In the genomic region with DNA sequence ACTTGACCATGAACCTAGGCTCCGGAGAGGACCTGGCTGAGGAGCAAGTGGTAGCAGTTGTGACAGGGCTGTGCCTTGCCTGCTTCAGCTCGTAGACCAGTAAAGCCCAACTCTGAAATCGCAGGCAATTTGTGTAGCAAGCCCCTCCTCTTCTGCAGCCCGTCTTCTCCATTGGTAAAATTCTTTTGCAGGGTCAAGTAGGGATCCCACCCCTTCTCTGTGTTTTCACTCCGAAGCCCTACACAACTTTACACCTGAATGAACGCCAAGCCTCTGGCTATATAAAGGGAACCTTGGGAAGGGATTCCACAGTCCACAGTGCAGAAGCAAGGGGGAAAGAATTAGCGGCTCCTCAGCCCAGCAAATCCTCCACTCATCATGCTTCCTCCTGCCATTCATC, we compare ENCODE assay signal across 8 mouse cellular contexts. TPM values are rescaled to one million over a fixed set of nuclear protein-coding genes. Genes with fewer than 3 reads are reported as not detected.
DNase-seq lines count a peak whose midpoint lies in the region; ATAC-seq lines count a peak whose summit lies in the region.

A gene (plus strand): TSS at position 224 of the 400 bp plus-strand sequence.

- H3K9me3 ChIP-seq in hindbrain, embryonic 16.5 days (ENCODE audit: control insufficient read depth, low read length): no peaks in the 10 kb centered on the region
- no peaks in the 10 kb centered on the region for H3K9me3 ChIP-seq in limb, embryonic 15.5 days

- peak within 1 kb of the TSS; percentile 47 for H3K4me2 ChIP-seq in hindbrain, embryonic 16.5 days (ENCODE audit: low read length)
- peak within 1 kb of the TSS; percentile 72 for H3K4me2 ChIP-seq in limb, embryonic 15.5 days

- H3K27me3 ChIP-seq in hindbrain, embryonic 16.5 days (replicated peaks; ENCODE audit: control insufficient read depth, insufficient read depth, low read length): no peaks in the 10 kb centered on the region; the same call in 1 of the 2 replicates
- H3K27me3 ChIP-seq in limb, embryonic 15.5 days: no peaks in the 10 kb centered on the region

- ATAC-seq in hindbrain, embryonic 16.5 days: peak; percentile 44; the same call in 1 of the 2 replicates
- peak; percentile 65 for ATAC-seq in limb, embryonic 15.5 days (ENCODE audit: insufficient number of reproducible peaks, low FRiP score, low TSS enrichment, low read depth)

- no peak within 1 kb of the TSS for H3K27ac ChIP-seq in hindbrain, embryonic 16.5 days (ENCODE audit: low read depth, low read length)
- peak within 1 kb of the TSS; percentile 74 for H3K27ac ChIP-seq in limb, embryonic 15.5 days

- no peaks in the 10 kb centered on the region for H3K36me3 ChIP-seq in hindbrain, embryonic 16.5 days (ENCODE audit: control insufficient read depth, insufficient read depth, low read length)
- H3K36me3 ChIP-seq in limb, embryonic 15.5 days: no peaks in the 10 kb centered on the region

- H3K4me1 ChIP-seq in hindbrain, embryonic 16.5 days (ENCODE audit: control insufficient read depth, insufficient read depth, low read depth, low read length): peaks cover 8% of the 10 kb centered on the region
- H3K4me1 ChIP-seq in limb, embryonic 15.5 days: peaks cover 17% of the 10 kb centered on the region; the same call in 1 of the 2 replicates

- DNase-seq in WW6 (ENCODE audit: low read depth, low spot score) (peak; percentile 14), adipocyte (ENCODE audit: low spot score) (no peak)
- peak; percentile 61 for DNase-seq in embryo, embryonic 10.5 days (ENCODE audit: low spot score)
- DNase-seq in ovary, postnatal 36 days (ENCODE audit: low spot score): no peak
- DNase-seq in layer of hippocampus, adult 9-11 months: no peak
- DNase-seq in cerebellum, postnatal 36 days: no peak

- peak within 1 kb of the TSS; percentile 21 for H3K4me3 ChIP-seq in hindbrain, embryonic 16.5 days (ENCODE audit: low read length)
- H3K4me3 ChIP-seq in limb, embryonic 15.5 days: peak within 1 kb of the TSS; percentile 46

- WGBS in hindbrain, embryonic 16.5 days: 10% methylated on average over 7 of the region's 7 CpGs
- WGBS in limb, embryonic 15.5 days: 4% methylated on average over 7 of the region's 7 CpGs

- H3K9ac ChIP-seq in hindbrain, embryonic 16.5 days (ENCODE audit: low read depth, low read length): no peak within 1 kb of the TSS
- 0 out of 2 replicates have a peak within 1 kb of the TSS, but pooled peaks have one; percentile 26 for H3K9ac ChIP-seq in limb, embryonic 15.5 days

RNA-seq across cellular contexts. Expression of the gene that starts here (rescaled TPM):
- 32.8 and 36.1 TPM in 2 replicates for polyA plus RNA-seq in hindbrain, embryonic 16.5 days (2015; fragmentation: Nextera tagmentation; extraction: Ambion mirVana)
- polyA plus RNA-seq in limb, embryonic 15.5 days (2015; fragmentation: Nextera tagmentation; extraction: Ambion mirVana): 60.4 and 69.4 TPM in 2 replicates

Comparison
In these comparisons a context has a peak if more than half of its experiments do, and no peak if none do; other contexts are left out.
1. DNase-seq: peak in WW6 (single experiment) and embryo, embryonic 10.5 days (single experiment); none in ovary, postnatal 36 days (single experiment), adipocyte (single experiment), layer of hippocampus, adult 9-11 months (single experiment) and cerebellum, postnatal 36 days (0 of 2).